Mouse (Mus musculus) heart, postnatal 4 days (tissue): ENCODE results near the gene Gm20509. TPM values are rescaled to one million over a fixed set of nuclear protein-coding genes. Genes with fewer than 3 reads are reported as not detected.
A peak's percentile ranks its signal among the peaks of the same experiment; 100 is the strongest.
"Not testable (repeated sequence)": the region's sequence is repeated elsewhere in the genome, so short reads cannot be mapped to it uniquely, and the experiment has no call there.

Experiments
- DNase-seq: peaks from one replicate; pipeline ENCODE4 v3.0.0; 2021
- total RNA-seq, 2 experiments: library from RNA; stranded (reverse); gene quantifications; 2 replicates each; pipeline ENCODE4 v1.2.3; 2021

Gm20509 gene
- total RNA-seq, 2 experiments from 2014 or later: not detected

DNA sequence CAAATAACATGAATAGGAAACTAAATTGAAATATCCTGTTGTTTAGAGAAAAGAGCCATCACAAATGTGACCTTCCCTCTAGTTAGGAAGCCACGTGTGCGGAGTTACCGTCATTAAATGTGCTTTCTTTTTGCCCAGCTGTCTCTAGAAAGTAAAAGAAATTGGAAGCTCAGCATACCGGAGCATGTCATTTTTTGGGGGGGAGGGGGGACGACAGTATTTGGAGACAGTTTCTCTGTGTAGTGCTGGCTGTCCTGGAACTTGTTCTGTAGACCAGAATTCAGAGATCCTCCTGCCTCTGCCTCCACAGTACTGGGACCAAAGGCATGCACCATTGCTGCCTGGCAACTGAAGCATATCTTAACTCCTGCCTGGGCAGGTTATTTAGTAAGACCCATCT lies 734 bp upstream of the Gm20509 start, which contains the start of gene Khdc3:
Gene Khdc3, plus strand, starts transcription at position 301 of the 400 bp plus-strand sequence.
- no peak for DNase-seq

DNA sequence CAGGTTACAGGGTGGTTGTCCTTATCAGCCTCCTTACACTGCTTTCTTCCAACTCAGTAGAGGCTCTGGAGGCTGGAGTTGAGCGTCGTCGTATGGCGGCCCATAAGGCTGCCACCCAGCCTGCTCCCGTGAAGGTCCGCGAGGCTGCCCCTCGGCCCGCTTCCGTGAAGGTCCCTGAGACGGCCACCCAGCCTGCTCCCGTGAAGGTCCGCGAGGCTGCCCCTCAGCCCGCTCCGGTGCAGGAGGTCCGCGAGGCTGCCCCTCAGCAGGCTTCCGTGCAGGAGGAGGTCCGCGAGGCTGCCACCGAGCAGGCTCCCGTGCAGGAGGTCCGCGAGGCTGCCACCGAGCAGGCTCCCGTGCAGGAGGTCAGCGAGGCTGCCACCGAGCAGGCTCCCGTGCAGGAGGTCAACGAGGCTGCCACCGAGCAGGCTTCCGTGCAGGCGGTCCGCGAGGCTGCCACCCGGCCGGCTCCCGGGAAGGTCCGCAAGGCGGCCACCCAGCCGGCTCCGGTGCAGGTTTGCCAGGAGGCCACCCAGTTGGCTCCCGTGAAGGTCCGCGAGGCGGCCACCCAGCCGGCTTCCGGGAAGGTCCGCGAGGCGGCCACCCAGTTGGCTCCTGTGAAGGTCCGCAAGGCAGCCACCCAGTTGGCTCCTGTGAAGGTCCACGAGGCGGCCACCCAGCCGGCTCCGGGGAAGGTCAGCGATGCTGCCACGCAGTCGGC lies 1.0 kb downstream of the Gm20509 start:
- DNase-seq: peak; percentile 53

DNA sequence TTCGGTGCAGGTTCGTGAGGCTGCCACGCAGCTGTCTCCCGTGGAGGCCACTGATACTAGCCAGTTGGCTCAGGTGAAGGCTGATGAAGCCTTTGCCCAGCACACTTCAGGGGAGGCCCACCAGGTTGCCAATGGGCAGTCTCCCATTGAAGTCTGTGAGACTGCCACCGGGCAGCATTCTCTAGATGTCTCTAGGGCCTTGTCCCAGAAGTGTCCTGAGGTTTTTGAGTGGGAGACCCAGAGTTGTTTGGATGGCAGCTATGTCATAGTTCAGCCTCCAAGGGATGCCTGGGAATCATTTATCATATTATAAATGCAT lies 1.6 kb downstream of the Gm20509 start:
- DNase-seq: no peak

DNA sequence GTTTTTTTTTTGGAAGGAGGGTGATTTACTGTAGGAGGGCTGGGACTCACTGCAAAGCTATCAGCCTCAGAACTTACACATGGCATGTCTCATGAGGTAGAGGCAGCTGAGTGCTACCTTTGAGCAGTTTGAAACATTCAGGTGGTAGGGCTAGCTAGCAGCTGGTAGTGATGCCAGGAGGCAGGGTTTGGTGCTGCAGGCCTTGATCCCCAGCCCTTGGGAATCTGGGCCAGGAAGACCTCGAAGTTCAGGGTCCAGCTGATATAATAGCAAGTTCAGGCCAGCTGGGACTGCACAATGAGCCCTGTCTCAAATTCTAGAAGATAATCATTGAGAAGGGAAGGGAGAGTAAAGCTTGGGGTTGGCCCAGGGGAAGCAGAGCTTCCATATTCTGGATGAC lies 2.9 kb downstream of the Gm20509 start:
- DNase-seq: no peak

DNA sequence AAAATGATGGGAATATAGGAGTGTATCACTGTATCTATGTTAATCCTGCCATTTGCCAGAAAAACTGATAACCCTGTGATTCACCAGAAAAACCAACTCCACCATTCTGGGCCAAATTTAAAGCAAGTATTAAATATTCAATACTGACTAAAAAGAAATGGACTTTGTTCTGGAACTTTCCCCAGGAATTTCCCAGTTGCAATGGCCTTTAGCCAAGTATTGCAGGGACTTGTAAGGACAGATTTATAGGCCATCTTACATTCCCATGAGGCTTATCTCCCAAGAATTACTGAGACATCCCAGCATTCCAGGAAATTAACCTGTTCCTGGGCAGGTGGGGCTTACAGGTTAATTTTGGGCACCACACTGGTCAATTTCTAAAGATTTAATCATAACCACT lies 3.5 kb downstream of the Gm20509 start:
- DNase-seq: no peak

DNA sequence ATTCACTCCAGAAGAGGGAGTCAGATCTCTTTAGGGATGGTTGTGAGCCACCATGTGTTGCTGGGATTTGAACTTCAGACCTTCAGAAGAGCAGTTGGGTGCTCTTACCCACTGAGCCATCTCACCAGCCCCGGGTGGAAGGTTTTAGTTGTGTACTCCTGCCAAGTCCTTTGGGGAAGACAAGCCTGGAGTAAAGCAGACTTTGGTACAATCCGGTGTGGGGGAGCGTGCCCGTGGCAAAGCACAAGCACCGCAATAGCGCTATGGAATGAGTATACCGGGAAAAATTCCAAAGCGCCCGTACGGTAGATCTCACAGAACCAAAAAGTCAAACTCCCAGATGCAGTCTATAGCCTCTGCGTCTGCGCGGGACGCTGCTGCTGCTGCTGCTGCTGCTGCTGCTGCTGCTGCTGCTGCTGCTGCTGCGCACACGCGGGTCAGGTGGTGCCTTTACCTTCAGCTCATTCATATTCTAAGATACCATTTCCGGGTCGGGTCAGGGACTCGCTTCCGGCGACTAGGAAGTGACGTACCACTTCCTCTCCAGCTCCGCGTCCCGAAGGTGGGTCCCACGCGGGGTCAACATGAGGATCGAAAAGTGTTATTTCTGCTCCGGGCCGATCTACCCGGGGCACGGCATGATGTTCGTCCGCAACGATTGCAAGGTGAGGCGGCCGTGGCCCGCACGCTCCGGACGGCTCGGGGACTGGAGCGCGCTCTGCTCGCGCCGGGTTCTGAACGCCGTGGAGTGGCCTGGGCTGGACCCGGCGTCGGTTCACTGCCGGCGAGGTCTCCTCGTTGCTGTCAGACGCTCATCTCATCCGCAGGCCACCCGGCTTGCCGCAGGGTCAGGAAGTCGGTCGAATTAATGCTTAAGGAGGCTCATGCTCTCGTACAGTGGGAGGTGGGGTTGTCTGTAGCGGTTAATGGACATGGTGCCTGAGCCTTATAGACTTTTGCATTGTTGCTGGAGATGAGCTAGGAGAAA lies 10.9 kb downstream of the Gm20509 start, which contains the start of gene Rsl24d1:
Gene Rsl24d1, plus strand, starts transcription at position 508 of the 988 bp plus-strand sequence.
- peak; percentile 80 for DNase-seq

DNA sequence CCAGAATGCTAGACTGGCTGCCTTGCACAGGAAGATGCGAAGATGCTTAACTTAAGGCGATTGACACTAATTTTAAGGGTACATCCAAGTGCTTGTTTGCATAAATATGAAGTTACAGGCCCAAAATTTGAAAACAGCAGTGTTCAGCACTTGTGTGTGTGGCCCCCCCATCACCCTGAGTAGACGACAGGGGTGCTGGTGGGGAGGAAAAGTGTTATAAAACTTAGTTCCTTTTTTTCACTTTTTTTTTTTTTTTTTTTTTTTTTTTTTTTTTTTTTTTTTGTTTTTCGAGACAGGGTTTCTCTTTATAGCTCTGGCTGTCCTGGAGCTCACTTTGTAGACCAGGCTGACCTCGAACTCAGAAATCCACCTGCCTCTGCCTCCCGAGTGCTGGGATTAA lies 14.4 kb downstream of the Gm20509 start:
- DNase-seq: not testable (repeated sequence)

DNA sequence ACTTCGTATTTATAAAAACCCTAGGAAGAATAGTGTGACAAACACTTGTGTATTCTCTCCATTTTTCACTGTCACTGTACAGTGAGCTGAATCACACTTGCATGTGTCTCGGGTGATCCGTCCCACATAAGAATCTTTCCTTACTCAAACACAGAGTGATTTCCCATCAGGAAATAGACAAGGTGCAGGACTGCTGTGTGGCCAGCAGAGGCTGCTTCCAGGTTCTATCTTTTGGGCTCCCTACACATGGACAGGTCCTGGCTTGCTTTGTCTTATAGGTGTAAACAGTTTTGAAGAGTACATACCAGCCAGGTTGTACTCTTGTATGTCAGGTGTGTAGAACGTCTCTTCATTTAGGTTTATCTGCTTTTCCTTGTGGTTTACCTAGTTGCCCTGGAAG lies 15.7 kb downstream of the Gm20509 start:
- no peak for DNase-seq

DNA sequence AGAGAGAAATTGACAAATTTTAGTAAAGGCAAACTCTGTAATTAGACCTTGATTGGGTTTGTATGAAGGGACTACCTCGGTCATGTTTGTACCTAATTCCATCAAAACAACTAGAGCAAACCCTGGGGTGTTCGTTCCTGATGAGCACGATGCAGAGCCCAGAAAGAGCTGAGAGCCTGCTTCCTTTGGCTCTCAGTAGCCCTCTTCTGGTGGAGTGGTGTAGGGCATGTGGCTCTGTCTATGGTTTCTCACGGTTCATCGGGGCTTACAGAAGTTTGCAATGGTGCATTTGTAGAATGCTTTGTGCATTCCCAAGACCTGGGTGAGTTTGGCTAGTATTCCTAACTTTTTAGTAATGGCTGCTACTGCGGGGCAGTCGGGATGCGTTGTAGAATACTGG lies 19.5 kb downstream of the Gm20509 start:
- DNase-seq: peak; percentile 35

DNA sequence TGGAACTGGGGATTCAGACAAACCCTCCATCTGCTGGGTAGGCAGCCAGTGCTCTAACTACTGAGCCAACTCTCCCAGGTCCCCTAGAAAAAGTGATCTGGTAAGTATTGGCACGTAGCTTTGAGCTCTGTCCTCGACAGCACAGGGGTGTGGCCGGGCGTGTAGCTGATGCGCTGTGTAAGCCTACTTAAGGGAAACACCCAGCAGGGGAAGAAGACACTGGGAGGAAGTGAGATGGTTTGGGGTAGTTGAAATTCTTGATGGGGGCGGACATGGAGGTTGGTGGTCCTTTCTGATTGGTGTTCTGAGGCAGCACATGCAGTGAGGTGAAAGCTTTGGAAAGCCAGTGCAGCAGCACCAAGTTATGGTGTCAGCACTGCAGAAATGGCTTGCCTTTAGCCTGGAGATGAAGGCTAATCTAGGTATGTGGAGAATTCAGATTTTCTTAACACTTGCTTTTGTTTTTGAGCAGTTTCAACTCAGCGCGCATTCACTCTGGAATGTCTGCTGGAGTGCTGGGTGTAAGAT lies 22.8 kb downstream of the Gm20509 start:
- DNase-seq: no peak

DNA sequence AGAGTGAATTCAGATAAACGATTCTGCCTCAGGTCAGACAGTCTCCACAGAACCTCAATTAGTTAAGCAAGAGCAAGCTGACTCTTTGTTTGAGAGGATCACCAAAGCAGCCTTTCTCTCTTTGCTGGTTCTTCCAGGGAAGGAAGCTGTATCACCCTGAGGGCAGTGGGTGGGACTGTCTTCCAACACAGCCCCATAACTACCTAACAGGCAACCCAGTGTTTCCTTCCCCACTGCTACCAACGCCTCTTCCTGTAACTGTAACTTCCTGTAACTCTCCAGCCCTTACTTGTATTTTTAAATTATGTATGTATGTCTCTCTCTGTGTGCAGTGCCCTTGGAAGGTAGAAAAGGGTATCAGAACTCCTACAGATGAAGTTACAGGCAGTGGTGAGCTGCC lies 25.2 kb downstream of the Gm20509 start:
- no peak for DNase-seq

DNA sequence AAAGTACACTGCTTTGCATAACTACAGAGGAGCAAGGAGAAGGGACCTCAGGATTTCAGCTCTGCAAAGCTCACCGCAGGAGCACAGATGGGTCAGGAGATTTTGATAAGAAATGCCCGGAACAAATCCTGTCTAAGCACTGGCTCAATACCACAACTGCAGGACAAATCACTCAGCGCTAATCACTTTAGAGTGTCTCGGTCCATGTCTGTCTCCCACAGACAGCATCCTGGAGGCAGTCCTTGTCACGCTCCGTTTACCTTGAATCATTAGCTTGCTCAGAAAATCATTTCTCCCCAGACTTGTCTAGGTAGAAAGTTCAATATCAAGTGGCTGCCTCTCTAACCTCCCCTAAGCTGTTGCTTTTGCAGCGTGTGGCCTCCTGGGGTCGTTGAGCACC lies 27.6 kb downstream of the Gm20509 start:
- DNase-seq: no peak

DNA sequence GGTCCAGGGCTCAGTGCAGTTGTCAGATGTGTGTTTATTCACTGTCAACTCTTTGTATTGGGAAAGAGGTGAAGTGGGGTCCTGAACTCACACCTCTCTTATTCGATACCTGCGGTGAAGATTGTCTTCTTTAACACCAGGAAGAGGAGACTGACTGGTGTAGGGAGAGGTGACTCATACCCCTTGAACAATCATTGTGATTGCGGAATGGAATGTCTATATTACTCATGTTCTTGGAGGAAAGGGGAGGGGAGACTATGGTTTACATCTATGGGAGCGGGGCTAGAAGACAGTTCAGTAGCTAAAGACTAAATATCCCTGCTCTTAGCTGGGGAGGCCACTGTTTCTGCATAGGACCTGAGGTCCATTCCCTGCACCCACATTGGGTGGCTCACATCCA lies 28.3 kb downstream of the Gm20509 start:
- no peak for DNase-seq

DNA sequence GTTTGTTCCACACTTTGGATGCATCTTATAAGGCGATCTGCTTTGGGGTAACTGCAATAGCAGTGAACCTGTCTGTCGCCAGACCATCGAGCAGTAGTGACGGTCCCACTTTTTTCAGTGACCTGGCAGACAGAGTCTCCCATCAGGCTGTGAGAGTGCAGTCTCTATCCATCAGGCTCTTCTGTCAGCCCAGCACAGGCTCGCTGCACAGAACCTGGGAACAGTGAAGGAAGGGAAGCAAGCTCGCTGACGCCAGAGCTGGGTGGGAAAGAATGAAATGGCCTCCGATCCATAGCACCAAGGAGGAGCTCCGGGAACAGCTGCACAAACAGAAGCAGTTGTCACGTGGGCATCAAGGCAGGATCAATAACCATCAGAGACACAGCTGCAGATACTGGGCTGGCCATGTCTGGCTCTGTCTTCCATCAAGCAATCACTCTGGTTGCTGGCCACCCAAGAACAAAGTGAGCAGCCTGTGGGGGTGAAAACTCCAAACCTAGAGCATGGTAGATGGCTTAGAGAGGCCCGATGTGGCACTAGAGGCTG lies 35.1 kb downstream of the Gm20509 start:
- no peak for DNase-seq

DNA sequence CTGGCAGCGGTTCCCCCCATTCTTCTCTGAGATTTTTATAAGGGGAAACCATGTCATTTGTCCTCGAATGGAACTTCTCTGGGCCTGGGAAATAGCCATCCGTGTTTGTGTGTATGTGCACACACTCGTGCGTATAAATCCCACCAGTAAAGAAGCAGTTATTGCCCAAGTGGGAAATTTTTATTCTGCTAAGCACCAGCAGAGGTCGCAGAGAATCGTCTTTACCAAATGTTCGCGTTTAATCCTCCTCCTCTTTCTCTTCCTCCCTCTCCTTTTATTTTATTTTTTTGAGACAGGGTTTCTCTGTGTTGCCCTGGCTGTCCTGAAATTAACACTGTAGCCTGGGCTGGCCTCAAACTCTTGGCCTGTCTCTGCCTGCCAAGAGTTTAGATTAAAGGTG lies 52.1 kb downstream of the Gm20509 start:
- no peak for DNase-seq

DNA sequence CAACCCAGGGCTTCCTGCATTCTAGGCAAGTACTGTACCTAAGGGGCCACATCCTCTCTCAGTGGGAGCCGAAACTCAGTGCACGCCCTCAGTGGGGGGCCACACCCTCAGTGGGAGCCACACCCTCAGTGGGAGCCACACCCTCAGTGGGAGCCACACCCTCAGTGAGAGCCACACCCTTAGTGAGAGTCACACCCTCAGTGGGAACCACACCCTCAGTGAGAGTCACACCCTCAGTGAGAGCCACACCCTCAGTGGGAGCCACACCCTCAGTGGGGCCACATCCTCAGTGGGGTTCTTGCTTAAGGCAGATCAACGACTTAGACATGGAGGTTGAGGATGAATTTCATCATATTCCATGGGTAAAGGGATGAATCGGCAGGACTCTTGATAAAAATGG lies 55.7 kb downstream of the Gm20509 start:
- DNase-seq: no peak

DNA sequence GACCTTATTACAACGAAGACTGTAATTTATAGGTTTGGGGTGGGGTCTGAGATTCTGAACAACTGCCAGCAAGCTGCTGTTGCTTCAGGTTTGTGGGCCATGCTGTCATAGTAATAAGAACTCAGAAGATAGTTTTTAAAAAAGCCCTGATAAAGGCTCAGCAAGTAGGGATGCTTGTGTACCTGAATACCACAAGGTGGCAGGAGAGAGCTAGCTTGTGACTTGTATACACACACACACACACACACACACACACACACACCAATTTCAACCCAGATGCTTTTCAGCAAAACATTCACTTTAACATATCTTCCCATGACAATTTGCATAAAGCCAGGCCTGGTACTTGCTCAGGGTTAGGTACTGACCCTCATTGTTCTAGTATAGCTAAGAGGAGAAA lies 57.0 kb downstream of the Gm20509 start:
- no peak for DNase-seq

DNA sequence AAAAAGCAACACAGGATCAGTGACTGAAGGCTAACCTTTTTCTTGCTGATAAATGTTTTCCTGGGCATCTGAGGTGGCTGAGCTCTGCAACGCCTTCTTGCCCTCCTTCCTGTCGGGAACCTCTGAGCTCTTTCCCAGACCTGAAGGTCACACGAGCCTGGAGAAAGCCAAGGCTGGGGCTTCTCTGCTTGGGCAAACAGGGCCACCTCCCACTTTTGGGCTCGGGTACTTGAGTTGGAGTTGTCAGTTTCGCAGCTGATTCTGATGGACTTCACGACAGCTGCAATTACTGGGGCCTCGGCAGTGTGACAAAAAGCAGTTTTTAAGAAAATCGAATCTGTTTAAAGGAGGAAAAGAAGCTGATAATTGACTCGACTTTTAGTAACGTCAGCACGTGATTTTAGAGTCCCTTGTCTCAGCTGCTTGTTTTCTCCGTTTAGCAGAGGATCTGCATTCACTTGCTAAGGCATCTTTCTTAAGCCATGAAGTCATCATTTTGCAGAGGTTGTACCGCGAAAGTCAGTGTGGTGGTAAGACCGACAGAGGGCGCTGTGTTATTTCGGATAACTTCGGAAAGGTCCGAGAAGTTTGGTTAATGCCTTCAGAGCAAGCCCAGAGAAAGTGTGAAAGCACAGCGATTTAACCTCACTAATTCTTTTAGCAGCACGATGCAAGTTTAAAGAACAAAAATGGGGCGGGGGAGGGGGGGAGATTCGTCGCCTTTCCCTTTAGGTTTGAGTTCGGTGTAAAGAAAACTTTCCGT lies 60.5 kb downstream of the Gm20509 start:
- peak; percentile 84 for DNase-seq

DNA sequence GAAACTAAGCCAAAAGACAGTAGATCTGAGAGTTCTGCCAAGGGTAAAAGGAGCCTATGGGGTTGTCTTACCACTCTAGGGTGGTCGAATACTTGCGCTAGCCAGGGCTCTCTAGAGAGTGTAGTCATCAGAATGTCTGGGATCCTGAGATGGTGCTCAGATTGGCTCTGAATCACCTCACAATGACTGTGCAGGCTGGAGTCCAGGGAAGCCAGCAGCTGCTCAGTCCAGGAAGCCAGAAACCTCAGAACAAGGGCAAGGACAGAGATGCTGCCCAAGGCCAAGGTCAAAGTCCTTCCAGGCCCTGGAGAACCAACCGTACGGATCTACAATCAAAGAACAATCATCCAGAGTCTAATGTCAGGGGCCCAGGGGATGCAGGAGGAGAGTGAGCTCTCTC lies 63.4 kb downstream of the Gm20509 start:
- no peak for DNase-seq
